Mouse (Mus musculus) effector memory CD4-positive, alpha-beta T cell, adult 7 months (primary cell): ENCODE data around the gene Ppp2r2c. TPM values are rescaled to one million over a fixed set of nuclear protein-coding genes. Genes with fewer than 3 reads are reported as not detected.

Source experiments
- polyA plus RNA-seq: library from polyadenylated mRNA; unstranded; fragments of 100-300 nt; shearing (Covaris generic); gene quantifications from one replicate; pipeline ENCODE4 v1.2.1, GENCODE M21; 2017

The Ppp2r2c gene
- polyA plus RNA-seq, result 1.2 TPM

GRCm38 (mm10) chr5:36868266-36869090 is at the start of gene Ppp2r2c:
Gene Ppp2r2c (plus strand): TSS chr5:36868513.

GRCm38 (mm10) chr5:36829913-36830879 is 38.1 kb upstream of the Ppp2r2c start, which contains the start of gene Man2b2:
Gene Man2b2 (minus strand): TSS chr5:36830653.

GRCm38 (mm10) chr5:36988781-36989624 is 120.7 kb downstream of the Ppp2r2c start, which contains the start of gene Wfs1:
Gene Wfs1 (minus strand): TSS chr5:36989205.

Other genes starting within 250 kb of the Ppp2r2c start
- gene D5Ertd579e, start 172.5 kb upstream of the Ppp2r2c start, polyA plus RNA-seq, result 28.0 TPM
- 38.1 TPM for gene Bloc1s4, start 119.9 kb upstream of the Ppp2r2c start, polyA plus RNA-seq
- 257 TPM for gene Mrfap1, start 71.7 kb upstream of the Ppp2r2c start, polyA plus RNA-seq
- 8.7 TPM for gene Man2b2, start 37.9 kb upstream of the Ppp2r2c start, polyA plus RNA-seq
- 1.4 TPM for gene Wfs1, start 120.7 kb downstream of the Ppp2r2c start, polyA plus RNA-seq
- gene Gm1043, start 216.9 kb downstream of the Ppp2r2c start, polyA plus RNA-seq, result 2.0 TPM